Mouse (Mus musculus) lung, postnatal 0 days (tissue): Measurements from ENCODE around the gene Amer2. TPM values are rescaled to one million over a fixed set of nuclear protein-coding genes. Genes with fewer than 3 reads are reported as not detected.
A peak's percentile ranks its signal among the peaks of the same experiment; 100 is the strongest.

ENCODE experiments used
- ATAC-seq: fragments of 200-750 bp; cut with Nextera tagmentation; 2 replicates; pipeline ENCODE4 v1.8.0; 2017; ENCODE audit warnings: moderate library complexity
- DNase-seq: peaks from one replicate; pipeline ENCODE4 v3.0.0-alpha.2; 2016; ENCODE audit warnings: low spot score
- H3K27ac ChIP-seq: fragments of 300-500 bp; sonication (generic); 2 replicates; pipeline ENCODE4 v1.5.1; 2014; ENCODE audit warnings: antibody characterized with exemption, mild to moderate bottlenecking, low read length, mixed read lengths
- H3K27me3 ChIP-seq: fragments of 300-500 bp; sonication (generic); replicated peaks from 2 replicates; pipeline ENCODE4 v1.6.1; 2014; ENCODE audit warnings: low read length, mixed read lengths; ENCODE audit not compliant: insufficient read depth
- H3K36me3 ChIP-seq: fragments of 300-500 bp; sonication (generic); 2 replicates; pipeline ENCODE4 v1.6.1; 2014; ENCODE audit warnings: low read length, mixed read lengths; ENCODE audit not compliant: insufficient read depth
- H3K4me1 ChIP-seq: fragments of 300-500 bp; sonication (generic); 2 replicates; pipeline ENCODE4 v1.6.1; 2014; ENCODE audit warnings: antibody characterized with exemption, low read depth, low read length, mixed read lengths; ENCODE audit not compliant: insufficient read depth
- H3K4me2 ChIP-seq: fragments of 300-500 bp; sonication (generic); replicated peaks from 2 replicates; pipeline ENCODE4 v1.6.1; 2014; ENCODE audit warnings: low read depth, mild to moderate bottlenecking, low read length, moderate library complexity, mixed read lengths
- H3K4me3 ChIP-seq: fragments of 300-500 bp; sonication (generic); 2 replicates; pipeline ENCODE4 v1.5.1; 2014; ENCODE audit warnings: low read depth, low read length
- H3K9ac ChIP-seq: fragments of 300-500 bp; sonication (generic); replicated peaks from 2 replicates; pipeline ENCODE4 v1.6.1; 2014; ENCODE audit warnings: low read depth, mild to moderate bottlenecking
- H3K9me3 ChIP-seq: fragments of 300-500 bp; sonication (generic); 2 replicates; pipeline ENCODE4 v1.6.1; 2016; ENCODE audit warnings: low read length, mixed read lengths
- CTCF ChIP-seq: IDR thresholded peaks from 2 replicates; pipeline ENCODE4 v1.5.1; 2016; ENCODE audit warnings: antibody characterized with exemption, mild to moderate bottlenecking
- EP300 ChIP-seq: IDR thresholded peaks from 2 replicates; pipeline ENCODE4 v1.6.1; 2016; ENCODE audit warnings: antibody characterized with exemption, mild to moderate bottlenecking, control low read depth
- WGBS: fragments of 180-500 bp; shearing (Covaris S2); extraction: QIAGEN DNeasy Blood & Tissue Kit; methylation state at CpG from one replicate; pipeline ENCODE4 v1.1.7; 2014; 5-methylcytosine and 5-hydroxymethylcytosine counted together
- polyA plus RNA-seq: library from polyadenylated mRNA; unstranded; fragments of >200 nt; fragmentation: Nextera tagmentation; extraction: Ambion mirVana; gene quantifications from 2 replicates; pipeline ENCODE4 v1.2.1, GENCODE M21; 2015

Amer2 gene
- polyA plus RNA-seq, 1 experiment from 2014 or later = 0.17 TPM

GRCm38 (mm10) chr14:60414691-60415090, 41.6 kb downstream of the Amer2 start:
- TF ChIP-seq EP300 (no peak), CTCF (no peak)
- peak; percentile 75 for ATAC-seq
- no peak overlapping the region for H3K4me3 ChIP-seq
- no peaks in the 10 kb centered on the region for H3K36me3 ChIP-seq
- no peak overlapping the region for H3K9ac ChIP-seq
- no peaks in the 10 kb centered on the region for H3K9me3 ChIP-seq
- no peaks in the 10 kb centered on the region for H3K27me3 ChIP-seq
- peak; percentile 78 for DNase-seq
- 0 out of 2 replicates have a peak overlapping the region, but pooled peaks have one; percentile 22 for H3K4me2 ChIP-seq
- 45% methylated on average over 8 of the region's 8 CpGs for WGBS
- H3K4me1 ChIP-seq = no peaks in the 10 kb centered on the region
- H3K27ac ChIP-seq = no peak overlapping the region

- WGBS = 72% methylated on average over 5 of the region's 5 CpGs
- no peak for TF ChIP-seq EP300
- no peak for TF ChIP-seq CTCF
Measured at GRCm38 (mm10) chr14:60417924-60418323, 44.9 kb downstream of the Amer2 start.

GRCm38 (mm10) chr14:60422920-60423319, 49.9 kb downstream of the Amer2 start:
- DNase-seq = no peak
- H3K4me1 ChIP-seq = no peaks in the 10 kb centered on the region
- no peak overlapping the region for H3K27ac ChIP-seq
- TF ChIP-seq CTCF (no peak), EP300 (no peak)
- H3K27me3 ChIP-seq = no peaks in the 10 kb centered on the region
- no peaks in the 10 kb centered on the region for H3K9me3 ChIP-seq
- no peak overlapping the region for H3K4me3 ChIP-seq
- WGBS = 83% methylated on average over 2 of the region's 2 CpGs
- H3K36me3 ChIP-seq = no peaks in the 10 kb centered on the region
- H3K9ac ChIP-seq = no peak overlapping the region
- H3K4me2 ChIP-seq = no peak overlapping the region
- ATAC-seq = no peak

More at GRCm38 (mm10) chr14:60417924-60418323, 44.9 kb downstream of the Amer2 start:
- Histone ChIP-seq H3K27ac (no peak overlapping the region), H3K9me3 (no peaks in the 10 kb centered on the region), H3K4me3 (no peak overlapping the region), H3K27me3 (no peaks in the 10 kb centered on the region), H3K4me2 (no peak overlapping the region), H3K36me3 (no peaks in the 10 kb centered on the region), H3K4me1 (no peaks in the 10 kb centered on the region), H3K9ac (no peak overlapping the region)
- no peak for ATAC-seq
- DNase-seq = no peak

GRCm38 (mm10) chr14:60424174-60424573, 51.1 kb downstream of the Amer2 start:
- 42% methylated on average over 3 of the region's 3 CpGs for WGBS
- H3K27ac ChIP-seq = no peak overlapping the region
- H3K4me1 ChIP-seq = no peaks in the 10 kb centered on the region
- DNase-seq (no peak), ATAC-seq (no peak)
- TF ChIP-seq CTCF (no peak), EP300 (no peak)
- H3K36me3 ChIP-seq = no peaks in the 10 kb centered on the region
- no peaks in the 10 kb centered on the region for H3K9me3 ChIP-seq
- H3K4me3 ChIP-seq = no peak overlapping the region
- no peaks in the 10 kb centered on the region for H3K27me3 ChIP-seq
- H3K9ac ChIP-seq = no peak overlapping the region
- H3K4me2 ChIP-seq = no peak overlapping the region

- 89% methylated on average over 7 of the region's 7 CpGs for WGBS
- no peaks in the 10 kb centered on the region for H3K4me1 ChIP-seq
- no peak overlapping the region for H3K4me2 ChIP-seq
- H3K4me3 ChIP-seq = no peak overlapping the region
- TF ChIP-seq EP300 (no peak), CTCF (no peak)
- no peaks in the 10 kb centered on the region for H3K27me3 ChIP-seq
- no peak overlapping the region for H3K27ac ChIP-seq
- DNase-seq = no peak
- H3K36me3 ChIP-seq = no peaks in the 10 kb centered on the region
- no peaks in the 10 kb centered on the region for H3K9me3 ChIP-seq
- H3K9ac ChIP-seq = no peak overlapping the region
- ATAC-seq = no peak
Measured at GRCm38 (mm10) chr14:60425553-60425952, 52.5 kb downstream of the Amer2 start.

- WGBS = 12% methylated on average over 3 of the region's 3 CpGs
- Histone ChIP-seq H3K9ac (no peak overlapping the region), H3K4me2 (no peak overlapping the region), H3K36me3 (no peaks in the 10 kb centered on the region), H3K4me1 (no peaks in the 10 kb centered on the region), H3K27ac (no peak overlapping the region), H3K9me3 (no peaks in the 10 kb centered on the region), H3K27me3 (no peaks in the 10 kb centered on the region), H3K4me3 (no peak overlapping the region)
- TF ChIP-seq EP300 = no peak
- TF ChIP-seq CTCF = no peak
- ATAC-seq (no peak), DNase-seq (no peak)
Measured at GRCm38 (mm10) chr14:60427896-60428295, 54.8 kb downstream of the Amer2 start.

GRCm38 (mm10) chr14:60429513-60429912, 56.5 kb downstream of the Amer2 start:
- no peaks in the 10 kb centered on the region for H3K27me3 ChIP-seq
- no peaks in the 10 kb centered on the region for H3K9me3 ChIP-seq
- WGBS = 67% methylated on average over 6 of the region's 6 CpGs
- H3K36me3 ChIP-seq = no peaks in the 10 kb centered on the region
- no peak overlapping the region for H3K9ac ChIP-seq
- TF ChIP-seq EP300 = no peak
- TF ChIP-seq CTCF = no peak
- ATAC-seq (no peak), DNase-seq (no peak)
- no peak overlapping the region for H3K27ac ChIP-seq
- no peaks in the 10 kb centered on the region for H3K4me1 ChIP-seq
- H3K4me2 ChIP-seq = no peak overlapping the region
- H3K4me3 ChIP-seq = no peak overlapping the region
